ENCODE assay signal across 9 mouse cellular contexts in genomic region chr11:103721468-103722039, GRCm38 (mm10). TPM values are rescaled to one million over a fixed set of nuclear protein-coding genes. Genes with fewer than 3 reads are reported as not detected.
A peak's percentile ranks its signal among the peaks of the same experiment; 100 is the strongest.
DNase-seq lines count a peak whose midpoint lies in the region; ATAC-seq and TF ChIP-seq lines count a peak whose summit lies in the region.
"Had no signal": no experiment of that assay in that cellular context is flagged by ENCODE, and none has a peak within 500 bp of the region (broad histone marks: within the 10 kb centered on the region; RNA-seq: fewer than 3 reads in every experiment).

No protein-coding gene starts in this region.

- TF ChIP-seq CTCF in brain, embryonic 14.5 days (IDR thresholded peaks at IDR 0.05; ENCODE audit: borderline replicate concordance, extremely low read depth, insufficient read depth, insufficient read length), result peak; percentile 65

- 20% methylated on average over 15 of the region's 15 CpGs for WGBS in heart, embryonic 12.5 days
- 35% methylated on average over 15 of the region's 15 CpGs for WGBS in forebrain, embryonic 13.5 days

- H3K9ac ChIP-seq in heart, embryonic 12.5 days, result peak overlapping the region; percentile 61; the same call in 1 of the 2 replicates
- no peak overlapping the region for H3K9ac ChIP-seq in forebrain, embryonic 13.5 days

- TF ChIP-seq POLR2A in brain, embryonic 14.5 days (IDR thresholded peaks at IDR 0.05; ENCODE audit: borderline replicate concordance, extremely low read depth, insufficient read depth, insufficient read length, poor library complexity, severe bottlenecking), result no peak

- no peak for DNase-seq in heart, postnatal 36 days
- peak; percentile 71 for DNase-seq in brain, embryonic 14.5 days (ENCODE audit: low read depth)
- peak; percentile 62 for DNase-seq in kidney, adult 9 months
- peak; percentile 12 for DNase-seq in thymus, postnatal 14 days
- DNase-seq in ovary, adult 18-20 months (ENCODE audit: low spot score), result no peak

- no peak for ATAC-seq in heart, embryonic 12.5 days (ENCODE audit: insufficient number of reproducible peaks, low FRiP score)
- peak; percentile 61; the same call in 1 of the 2 replicates for ATAC-seq in forebrain, embryonic 13.5 days
- ATAC-seq in megakaryocyte progenitor cell, adult 5-6 weeks (replicated peaks; ENCODE audit: poor library complexity), result peak; percentile 58

- H3K4me1 ChIP-seq in heart, embryonic 12.5 days (replicated peaks), result peaks cover 10% of the 10 kb centered on the region
- peaks cover 12% of the 10 kb centered on the region for H3K4me1 ChIP-seq in forebrain, embryonic 13.5 days

- peak overlapping the region; percentile 28 for H3K4me3 ChIP-seq in heart, embryonic 12.5 days
- H3K4me3 ChIP-seq in forebrain, embryonic 13.5 days, result 0 out of 2 replicates have a peak overlapping the region, but pooled peaks have one; percentile 2
- H3K4me3 ChIP-seq: megakaryocyte, embryonic 14.5 days had no signal

- intact Hi-C loops in heart, postnatal 36 days (cut with DNase I), result loop anchor here (5.0 kb wide), 1 partner anchor 44 kb away; no protein-coding TSS in a partner anchor

- no peaks in the 10 kb centered on the region for H3K36me3 ChIP-seq in heart, embryonic 12.5 days
- no peaks in the 10 kb centered on the region for H3K36me3 ChIP-seq in forebrain, embryonic 13.5 days (ENCODE audit: poor library complexity, severe bottlenecking)

- H3K27me3 ChIP-seq in heart, embryonic 12.5 days (replicated peaks), result no peaks in the 10 kb centered on the region
- no peaks in the 10 kb centered on the region for H3K27me3 ChIP-seq in forebrain, embryonic 13.5 days

- peak overlapping the region; percentile 71 for H3K4me2 ChIP-seq in heart, embryonic 12.5 days
- peak overlapping the region; percentile 50 for H3K4me2 ChIP-seq in forebrain, embryonic 13.5 days

- no peak overlapping the region for H3K27ac ChIP-seq in heart, embryonic 12.5 days (ENCODE audit: poor library complexity, severe bottlenecking)
- no peak overlapping the region for H3K27ac ChIP-seq in forebrain, embryonic 13.5 days

- H3K9me3 ChIP-seq in heart, embryonic 12.5 days (replicated peaks), result no peaks in the 10 kb centered on the region
- H3K9me3 ChIP-seq in forebrain, embryonic 13.5 days (replicated peaks), result peaks cover 3% of the 10 kb centered on the region; the same call in 1 of the 2 replicates

RNA-seq across cellular contexts. Expression of gene Gosr2, which starts 23.9 kb away (rescaled TPM):
- 69.7 and 69.9 TPM in 2 replicates for polyA plus RNA-seq in heart, embryonic 12.5 days (2016; fragmentation: Nextera tagmentation; extraction: Ambion mirVana)
- 10 to 100 TPM; 34.7 to 34.9 TPM for total RNA-seq in heart, postnatal 36 days (2021)
- 98.0 and 108 TPM in 2 replicates for polyA plus RNA-seq in brain, embryonic 14.5 days (2012; rRNA removed)
- polyA plus RNA-seq in forebrain, embryonic 13.5 days (2015; fragmentation: Nextera tagmentation; extraction: Ambion mirVana), result 90.9 and 99.5 TPM in 2 replicates
- total RNA-seq in megakaryocyte progenitor cell, adult 5-6 weeks (2015), result 42.3 and 48.3 TPM in 2 replicates
- 42.2 and 44.1 TPM in 2 replicates for total RNA-seq in megakaryocyte progenitor cell, adult 5-6 weeks (2017)

RNA-seq across cellular contexts. Expression of gene Wnt9b, which starts 28.1 kb away (rescaled TPM):
- 2.5 and 3.4 TPM in 2 replicates for polyA plus RNA-seq in heart, embryonic 12.5 days (2016; fragmentation: Nextera tagmentation; extraction: Ambion mirVana)
- 1 to 10 TPM in 1 of 2 experiments, under 1 TPM in 1; 0.83 to 1.0 TPM for total RNA-seq in heart, postnatal 36 days (2021)
- 0.34 and 0.56 TPM in 2 replicates for polyA plus RNA-seq in brain, embryonic 14.5 days (2012; rRNA removed)
- polyA plus RNA-seq in forebrain, embryonic 13.5 days (2015; fragmentation: Nextera tagmentation; extraction: Ambion mirVana), result 0.10 and 0.14 TPM in 2 replicates
- not detected in 2 replicates for total RNA-seq in megakaryocyte progenitor cell, adult 5-6 weeks (2015)
- not detected in 2 replicates for total RNA-seq in megakaryocyte progenitor cell, adult 5-6 weeks (2017)

RNA-seq across cellular contexts. Expression of gene Wnt3, which starts 52.4 kb away (rescaled TPM):
- 0.12 and 0.23 TPM in 2 replicates for polyA plus RNA-seq in heart, embryonic 12.5 days (2016; fragmentation: Nextera tagmentation; extraction: Ambion mirVana)
- not detected for total RNA-seq in heart, postnatal 36 days (2021)
- polyA plus RNA-seq in brain, embryonic 14.5 days (2012; rRNA removed), result 8.6 and 11.4 TPM in 2 replicates
- 6.5 TPM in 2 replicates for polyA plus RNA-seq in forebrain, embryonic 13.5 days (2015; fragmentation: Nextera tagmentation; extraction: Ambion mirVana)
- total RNA-seq in megakaryocyte progenitor cell, adult 5-6 weeks (2015), result not detected in 2 replicates
- not detected in 2 replicates for total RNA-seq in megakaryocyte progenitor cell, adult 5-6 weeks (2017)

Comparison
In these comparisons a context has a peak if more than half of its experiments do, and no peak if none do; other contexts are left out.
1. DNase-seq: peak in brain, embryonic 14.5 days (single experiment), kidney, adult 9 months (single experiment) and thymus, postnatal 14 days (single experiment); none in heart, postnatal 36 days (0 of 2) and ovary, adult 18-20 months (single experiment).